Mouse (Mus musculus) megakaryocyte, embryonic 14.5 days (primary cell): Measurements from ENCODE around the gene Ints13. TPM values are rescaled to one million over a fixed set of nuclear protein-coding genes. Genes with fewer than 3 reads are reported as not detected.
A peak's percentile ranks its signal among the peaks of the same experiment; 100 is the strongest.

ENCODE experiments used
- H3K27me3 ChIP-seq: replicated peaks from 2 replicates; pipeline ENCODE3; 2012; ENCODE audit warnings: inconsistent platforms
- H3K36me3 ChIP-seq: replicated peaks from 2 replicates; pipeline ENCODE3; 2012; ENCODE audit warnings: low read length, inconsistent platforms, mixed read lengths
- H3K4me1 ChIP-seq: 2 replicates; pipeline ENCODE4 v1.6.1; 2012; ENCODE audit warnings: inconsistent platforms
- H3K4me3 ChIP-seq: replicated peaks from 2 replicates; pipeline ENCODE3; 2012; ENCODE audit warnings: moderate library complexity, mild to moderate bottlenecking, inconsistent platforms
- H3K9me3 ChIP-seq: 2 replicates; pipeline ENCODE4 v1.6.1; 2012; ENCODE audit warnings: inconsistent platforms
- FLI1 ChIP-seq: IDR thresholded peaks from 2 replicates; pipeline ENCODE4 v1.6.1; 2012; ENCODE audit warnings: low read length, inconsistent platforms, mixed read lengths
- GATA1 ChIP-seq: IDR thresholded peaks from 3 replicates; pipeline ENCODE4 v1.6.1; 2012; ENCODE audit warnings: mixed read lengths, low read length, inconsistent platforms, borderline replicate concordance
- polyA plus RNA-seq: library from polyadenylated mRNA; stranded (reverse); fragments of >175 nt; gene quantifications from 2 replicates; pipeline ENCODE4 v1.2.3, GENCODE M21; 2012; ENCODE audit warnings: low replicate concordance; ENCODE audit not compliant: insufficient read depth

Ints13 gene
- polyA plus RNA-seq, 1 experiment = 44.0 TPM

DNA sequence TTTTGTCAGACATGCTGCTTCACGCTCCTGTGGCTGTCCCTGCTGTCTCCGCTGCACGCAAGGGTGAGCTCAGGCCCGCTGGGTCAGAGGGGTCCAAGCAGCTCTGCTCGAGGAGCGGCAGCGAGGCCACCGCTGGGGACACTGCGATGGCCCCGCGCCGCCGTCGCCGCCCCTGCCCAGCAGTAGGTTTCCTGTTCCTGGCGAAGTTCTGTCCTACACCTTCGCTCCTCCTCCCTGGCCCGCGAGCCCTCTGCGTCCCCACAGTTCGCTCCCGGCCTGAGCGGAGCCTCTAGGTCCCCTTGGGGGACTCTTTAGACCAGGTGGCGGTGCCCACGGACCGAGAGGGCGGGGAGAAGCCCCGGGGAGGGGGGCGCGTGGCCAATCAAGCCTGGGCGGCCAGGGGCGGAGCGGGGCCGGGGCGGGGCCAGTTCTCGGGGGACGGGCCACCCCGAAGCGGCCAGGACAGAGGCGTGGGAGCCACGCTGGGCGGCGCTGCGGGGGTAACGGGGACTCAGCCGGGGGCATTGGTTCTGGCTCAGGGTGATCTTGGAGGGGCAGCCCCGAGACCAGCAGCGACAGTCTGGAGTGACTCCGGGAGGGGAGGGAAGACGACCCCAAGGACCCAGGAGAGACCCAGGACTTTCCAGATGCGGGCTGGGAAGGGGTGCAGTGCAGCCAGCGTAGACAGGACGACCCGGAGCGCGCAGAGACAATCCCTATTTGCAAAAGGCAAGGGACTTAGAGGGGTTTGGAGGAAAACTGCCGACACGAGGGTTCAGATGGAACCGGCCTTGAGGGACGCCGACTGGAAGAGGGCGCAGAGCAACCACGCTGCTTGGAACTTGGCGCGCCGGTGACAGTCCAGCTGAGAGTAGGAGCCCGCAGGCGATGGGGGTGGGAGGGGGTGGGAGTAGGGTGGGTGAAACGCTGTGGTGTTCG lies 75.5 kb downstream of the Ints13 start, which contains the start of gene Itpr2:
Gene Itpr2, minus strand, starts transcription at position 358 of the 939 bp plus-strand sequence.
- Histone ChIP-seq H3K4me1 (peaks cover 56% of the 10 kb centered on the region), H3K36me3 (peaks cover 6% of the 10 kb centered on the region), H3K4me3 (peak within 1 kb of the TSS; percentile 96), H3K9me3 (no peaks in the 10 kb centered on the region), H3K27me3 (peaks cover 17% of the 10 kb centered on the region)
- no peak for TF ChIP-seq FLI1
- TF ChIP-seq GATA1 = no peak

DNA sequence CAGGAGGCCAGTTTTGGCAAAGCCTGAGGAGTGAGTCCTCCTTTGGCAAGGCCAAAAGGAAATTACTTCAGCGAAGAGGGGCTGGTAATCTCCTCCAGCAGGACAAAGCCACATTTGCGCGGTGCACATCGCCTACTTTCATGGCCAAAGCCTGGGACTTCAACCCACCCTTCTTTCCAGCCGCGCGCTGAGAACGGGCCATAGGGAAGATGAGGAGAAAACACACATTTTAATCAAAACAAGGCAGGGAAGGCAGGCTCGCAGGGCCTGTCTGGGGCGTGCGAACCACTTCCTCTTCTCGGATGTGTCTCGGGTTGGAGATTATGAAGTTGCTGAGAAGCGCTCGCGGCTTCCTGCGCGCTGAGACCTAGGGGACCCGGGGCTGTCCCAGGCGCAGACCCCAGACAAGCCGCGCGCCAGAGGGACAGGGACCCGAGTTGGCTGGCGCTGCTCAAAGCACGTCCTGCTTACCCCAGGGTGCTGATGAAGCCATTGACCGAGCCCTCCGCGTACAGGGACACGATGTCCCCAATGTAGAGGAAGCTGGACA lies 76.2 kb downstream of the Ints13 start:
- Histone ChIP-seq H3K36me3 (peaks cover 9% of the 10 kb centered on the region), H3K4me1 (peaks cover 60% of the 10 kb centered on the region), H3K9me3 (no peaks in the 10 kb centered on the region), H3K27me3 (peaks cover 17% of the 10 kb centered on the region), H3K4me3 (peak overlapping the region; percentile 96)
- no peak for TF ChIP-seq GATA1
- no peak for TF ChIP-seq FLI1

DNA sequence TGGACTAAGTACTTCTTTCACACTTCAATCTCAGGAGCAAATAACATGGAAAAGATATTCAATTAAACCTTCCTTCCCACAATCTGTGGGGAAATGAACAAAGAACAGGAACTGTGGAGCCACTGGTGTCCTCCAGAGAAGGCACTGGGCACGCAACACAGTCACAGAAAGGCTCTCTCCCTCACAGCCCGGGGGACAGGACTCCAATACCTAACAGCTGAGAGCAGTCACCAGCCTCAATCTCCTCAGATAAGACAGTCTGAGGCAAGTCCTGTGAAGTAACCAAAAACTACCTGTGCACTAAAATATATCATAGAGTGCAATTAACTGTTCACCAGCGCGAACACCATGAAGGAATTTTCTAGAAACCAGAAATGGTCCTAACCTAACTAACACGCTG lies 76.9 kb downstream of the Ints13 start:
- Histone ChIP-seq H3K9me3 (no peaks in the 10 kb centered on the region), H3K27me3 (peaks cover 17% of the 10 kb centered on the region)
- no peak for TF ChIP-seq FLI1
- TF ChIP-seq GATA1 = no peak

DNA sequence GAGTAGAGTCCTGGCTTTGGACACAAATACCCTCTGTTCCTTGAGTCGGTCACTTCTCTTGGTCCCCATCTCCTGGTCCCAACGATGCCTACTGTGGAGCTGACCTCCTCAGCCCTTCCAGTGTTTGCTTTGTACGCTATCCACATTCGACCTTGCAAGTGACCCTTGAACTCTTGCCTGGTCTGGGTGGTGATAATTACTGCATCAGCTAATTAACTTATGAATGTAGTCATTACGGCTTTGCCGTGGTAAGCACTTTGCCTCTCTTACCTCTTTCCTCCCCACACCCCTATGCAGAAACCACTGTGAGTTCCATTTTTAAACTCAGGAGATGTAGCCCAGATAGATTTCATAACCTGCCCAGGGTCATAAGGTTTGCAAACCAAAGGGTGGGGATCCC lies 77.4 kb downstream of the Ints13 start:
- TF ChIP-seq GATA1 (no peak), FLI1 (no peak)
- peak overlapping the region; percentile 96 for H3K4me3 ChIP-seq

More for the DNA sequence above, 76.9 kb downstream of the Ints13 start:
- peaks cover 9% of the 10 kb centered on the region for H3K36me3 ChIP-seq
- H3K4me1 ChIP-seq = peaks cover 66% of the 10 kb centered on the region
- H3K4me3 ChIP-seq = peak overlapping the region; percentile 96

More for the DNA sequence above, 77.4 kb downstream of the Ints13 start:
- Histone ChIP-seq H3K27me3 (peaks cover 17% of the 10 kb centered on the region), H3K36me3 (peaks cover 9% of the 10 kb centered on the region), H3K9me3 (no peaks in the 10 kb centered on the region), H3K4me1 (peaks cover 72% of the 10 kb centered on the region)

Other genes starting within 250 kb of the Ints13 start
- gene Itpr2, start 75.6 kb downstream of the Ints13 start, polyA plus RNA-seq = 1.5 TPM in 1 of 2 replicates, not detected in the other
- gene Fgfr1op2, start 632 bp downstream of the Ints13 start, polyA plus RNA-seq = 87.4 and 151 TPM in 2 replicates
- 4.1 TPM in 1 of 2 replicates, not detected in the other for gene Med21, start 64.7 kb upstream of the Ints13 start, polyA plus RNA-seq
- gene Tm7sf3, start 65.0 kb upstream of the Ints13 start, polyA plus RNA-seq = 11.0 and 20.2 TPM in 2 replicates
- gene Stk38l, start 147.2 kb upstream of the Ints13 start, polyA plus RNA-seq = 0.59 TPM in 1 of 2 replicates, not detected in the other
- gene Arntl2, start 218.2 kb upstream of the Ints13 start, polyA plus RNA-seq = not detected in 2 replicates